Mouse (Mus musculus) lung, postnatal 0 days (tissue): ENCODE measurements around the gene Gtpbp1.

Experiments
- CTCF ChIP-seq: IDR thresholded peaks from 2 replicates; pipeline ENCODE4 v1.5.1; 2016; ENCODE audit warnings: antibody characterized with exemption, mild to moderate bottlenecking
- EP300 ChIP-seq: IDR thresholded peaks from 2 replicates; pipeline ENCODE4 v1.6.1; 2016; ENCODE audit warnings: antibody characterized with exemption, mild to moderate bottlenecking, control low read depth

GRCm38 (mm10) chr15:79683146-79683545 is 7.5 kb upstream of the Gtpbp1 start:
- TF ChIP-seq CTCF (no peak), EP300 (no peak)
